Mouse (Mus musculus): ENCODE data around the gene Nbl1.

DNA sequence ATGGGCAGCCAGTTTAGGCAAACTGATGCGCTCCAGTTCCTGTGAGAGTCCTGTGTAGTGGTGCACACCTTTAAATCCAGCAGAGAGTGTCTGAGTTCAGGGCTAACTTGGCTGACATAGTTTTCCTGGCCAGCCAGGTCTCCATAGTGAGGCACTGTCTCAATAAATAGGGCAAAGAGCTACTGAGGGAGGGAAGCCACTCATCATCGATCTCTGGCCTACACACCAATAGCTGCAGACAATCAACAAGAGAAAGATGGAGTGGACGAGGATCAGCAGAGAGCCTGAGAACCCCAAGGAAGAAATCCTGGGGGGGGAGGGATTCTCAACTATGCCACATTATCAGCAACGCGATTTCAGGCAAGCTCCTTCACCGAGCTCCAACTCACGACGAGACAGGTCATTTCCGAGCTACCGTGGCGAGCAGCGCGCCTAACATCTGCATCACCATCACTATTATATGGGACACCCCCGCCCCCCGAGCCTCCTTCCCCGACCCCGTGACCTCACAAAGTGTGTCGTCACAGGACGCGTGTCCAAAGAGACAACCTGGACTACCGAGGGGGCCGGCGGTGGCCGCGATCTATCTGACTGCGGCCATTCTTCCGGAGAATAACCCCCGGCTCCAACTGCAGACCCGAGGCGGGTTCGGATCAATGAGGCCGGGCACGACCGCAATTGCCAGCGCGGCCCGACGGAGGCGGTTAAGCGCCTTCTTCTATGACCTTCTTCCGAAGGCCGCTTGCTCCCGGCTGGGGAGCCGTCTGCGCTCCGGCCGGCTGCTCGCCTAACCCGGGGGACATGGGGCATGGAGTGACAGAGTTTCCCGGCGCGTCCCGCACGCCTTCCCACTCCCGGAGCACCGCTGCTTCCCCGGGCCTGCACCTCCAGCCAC is 37.3 kb upstream of the Nbl1 start:
- TF ChIP-seq TAL1 (IDR thresholded peaks at IDR 0.05; ENCODE audit: low read length) (no peak), GATA1 (IDR thresholded peaks at IDR 0.05; ENCODE audit: low read length) (no peak)
